23 mouse cellular contexts compared by ENCODE assay signal in the genomic region with DNA sequence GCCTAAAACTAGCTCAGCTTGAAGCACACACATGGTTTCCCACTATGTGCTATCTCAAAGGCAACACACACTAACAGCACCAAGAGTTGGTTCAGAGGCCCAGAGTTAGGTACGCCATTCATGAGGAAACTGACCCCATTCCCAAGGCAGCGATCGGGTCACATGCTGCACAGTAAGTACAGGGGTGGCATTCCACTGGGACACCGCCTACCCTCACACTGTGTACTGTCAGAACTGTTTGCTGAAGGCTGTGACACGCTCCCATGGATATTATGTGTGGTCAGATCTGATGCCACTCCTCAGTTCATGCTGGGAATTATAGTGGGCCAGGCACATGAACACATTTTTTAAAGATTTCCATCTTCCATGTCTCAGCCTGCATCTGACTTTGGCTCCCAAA.
A peak's percentile ranks its signal among the peaks of the same experiment; 100 is the strongest.
DNase-seq lines count a peak whose midpoint lies in the region; ATAC-seq lines count a peak whose summit lies in the region.
"Had no signal": no experiment of that assay in that cellular context is flagged by ENCODE, and none has a peak within 500 bp of the region (broad histone marks: within the 10 kb centered on the region; RNA-seq: fewer than 3 reads in every experiment).

No protein-coding gene starts in this region.

- no peak for ATAC-seq in embryonic facial prominence, embryonic 15.5 days (ENCODE audit: insufficient number of reproducible peaks, low FRiP score, low TSS enrichment, low read depth)
- peak; percentile 41; the same call in 1 of the 2 replicates for ATAC-seq in stomach, embryonic 16.5 days (ENCODE audit: insufficient read depth, low FRiP score)
- ATAC-seq: CD4-positive, CD25-positive, alpha-beta regulatory T cell, adult 4 months; forebrain, embryonic 14.5 days had no signal

- no peak overlapping the region for H3K4me3 ChIP-seq in embryonic facial prominence, embryonic 15.5 days (replicated peaks)
- H3K4me3 ChIP-seq in embryonic facial prominence, embryonic 10.5 days = no peak overlapping the region
- no peak overlapping the region for H3K4me3 ChIP-seq in heart, embryonic 10.5 days
- H3K4me3 ChIP-seq in stomach, embryonic 16.5 days (replicated peaks; ENCODE audit: low read length) = no peak overlapping the region
- H3K4me3 ChIP-seq: erythroblast, embryonic 14.5 days; forebrain, embryonic 10.5 days; heart, embryonic 15.5 days; hindbrain, embryonic 10.5 days had no signal

- no peak overlapping the region for H3K9ac ChIP-seq in embryonic facial prominence, embryonic 15.5 days
- H3K9ac ChIP-seq in stomach, embryonic 16.5 days (ENCODE audit: low read length) = no peak overlapping the region
- H3K9ac ChIP-seq: heart, embryonic 15.5 days; hindbrain, embryonic 14.5 days had no signal

- no peaks in the 10 kb centered on the region for H3K36me3 ChIP-seq in embryonic facial prominence, embryonic 15.5 days
- no peaks in the 10 kb centered on the region for H3K36me3 ChIP-seq in embryonic facial prominence, embryonic 10.5 days (replicated peaks)
- H3K36me3 ChIP-seq in heart, embryonic 10.5 days = no peaks in the 10 kb centered on the region
- H3K36me3 ChIP-seq in stomach, embryonic 16.5 days (ENCODE audit: control insufficient read depth, insufficient read depth, low read length) = no peaks in the 10 kb centered on the region
- H3K36me3 ChIP-seq: forebrain, embryonic 10.5 days; heart, embryonic 15.5 days; hindbrain, embryonic 10.5 days had no signal

- no peaks in the 10 kb centered on the region for H3K9me3 ChIP-seq in embryonic facial prominence, embryonic 15.5 days (replicated peaks)
- H3K9me3 ChIP-seq in embryonic facial prominence, embryonic 10.5 days = no peaks in the 10 kb centered on the region
- H3K9me3 ChIP-seq in heart, embryonic 10.5 days = no peaks in the 10 kb centered on the region
- no peaks in the 10 kb centered on the region for H3K9me3 ChIP-seq in stomach, embryonic 16.5 days (replicated peaks; ENCODE audit: control insufficient read depth, low read length)
- H3K9me3 ChIP-seq: forebrain, embryonic 10.5 days; G1E; heart, embryonic 15.5 days; hindbrain, embryonic 10.5 days had no signal

- no peaks in the 10 kb centered on the region for H3K27me3 ChIP-seq in embryonic facial prominence, embryonic 15.5 days
- H3K27me3 ChIP-seq in embryonic facial prominence, embryonic 10.5 days (replicated peaks; ENCODE audit: low read depth, poor library complexity, severe bottlenecking) = no peaks in the 10 kb centered on the region
- H3K27me3 ChIP-seq in heart, embryonic 10.5 days (ENCODE audit: insufficient read depth, poor library complexity, severe bottlenecking) = no peaks in the 10 kb centered on the region
- H3K27me3 ChIP-seq in stomach, embryonic 16.5 days (ENCODE audit: control insufficient read depth, insufficient read depth, low read length) = no peaks in the 10 kb centered on the region
- H3K27me3 ChIP-seq: heart, embryonic 15.5 days had no signal

- DNase-seq in embryonic facial prominence, embryonic 10.5 days (ENCODE audit: low spot score) = no peak
- peak; percentile 58 for DNase-seq in heart, embryonic 10.5 days (ENCODE audit: low spot score)
- DNase-seq in heart, adult 8-10 months (ENCODE audit: low spot score) = no peak
- peak; percentile 26 for DNase-seq in testis, postnatal 10 days (ENCODE audit: low spot score)
- no peak for DNase-seq in testis, postnatal 14 days (ENCODE audit: low spot score)
- no peak for DNase-seq in adrenal gland, postnatal 25 days
- DNase-seq: adrenal gland, postnatal 10 days; B cell, adult 2 months; cerebellum, adult 11-12 months; cerebellum, adult 9-11 months; cerebellum, postnatal 36 days; gastrocnemius, postnatal 10 days had no signal

- no peak overlapping the region for H3K4me2 ChIP-seq in embryonic facial prominence, embryonic 15.5 days (replicated peaks)
- H3K4me2 ChIP-seq in stomach, embryonic 16.5 days (ENCODE audit: low read depth, low read length) = no peak overlapping the region
- H3K4me2 ChIP-seq: heart, embryonic 11.5 days; heart, embryonic 15.5 days; hindbrain, embryonic 14.5 days had no signal

- WGBS in embryonic facial prominence, embryonic 15.5 days = 82% methylated on average over 5 of the region's 5 CpGs
- 91% methylated on average over 5 of the region's 5 CpGs for WGBS in embryonic facial prominence, embryonic 10.5 days
- WGBS in heart, embryonic 10.5 days = 92% methylated on average over 5 of the region's 5 CpGs
- WGBS in stomach, embryonic 16.5 days = 83% methylated on average over 5 of the region's 5 CpGs

- H3K27ac ChIP-seq in embryonic facial prominence, embryonic 15.5 days (replicated peaks) = peak overlapping the region; percentile 44; the same call in 1 of the 2 replicates
- H3K27ac ChIP-seq in embryonic facial prominence, embryonic 10.5 days (replicated peaks) = no peak overlapping the region
- no peak overlapping the region for H3K27ac ChIP-seq in heart, embryonic 10.5 days
- H3K27ac ChIP-seq in stomach, embryonic 16.5 days (ENCODE audit: low read length) = peak overlapping the region; percentile 72; the same call in 1 of the 2 replicates
- H3K27ac ChIP-seq: forebrain, embryonic 10.5 days; heart, embryonic 15.5 days; hindbrain, embryonic 10.5 days; hindbrain, embryonic 14.5 days had no signal

- peaks cover 30% of the 10 kb centered on the region for H3K4me1 ChIP-seq in embryonic facial prominence, embryonic 15.5 days
- peaks cover 7% of the 10 kb centered on the region for H3K4me1 ChIP-seq in embryonic facial prominence, embryonic 10.5 days
- peaks cover 15% of the 10 kb centered on the region; the same call in 1 of the 2 replicates for H3K4me1 ChIP-seq in heart, embryonic 10.5 days
- H3K4me1 ChIP-seq in stomach, embryonic 16.5 days (ENCODE audit: control insufficient read depth, insufficient read depth, low read length) = peaks cover 5% of the 10 kb centered on the region; the same call in 1 of the 2 replicates
- H3K4me1 ChIP-seq: forebrain, embryonic 10.5 days had no signal

Comparison
In these comparisons a context has a peak if more than half of its experiments do, and no peak if none do; other contexts are left out.
1. H3K27ac ChIP-seq: peak in embryonic facial prominence, embryonic 15.5 days (single experiment) and stomach, embryonic 16.5 days (single experiment); none in embryonic facial prominence, embryonic 10.5 days (single experiment) and heart, embryonic 10.5 days (single experiment).
2. DNase-seq: peak in heart, embryonic 10.5 days (single experiment) and testis, postnatal 10 days (single experiment); none in embryonic facial prominence, embryonic 10.5 days (single experiment), heart, adult 8-10 months (single experiment), testis, postnatal 14 days (single experiment) and adrenal gland, postnatal 25 days (single experiment).